Mouse (Mus musculus) gastrocnemius, postnatal 4 days (tissue): Measurements from ENCODE around the gene Scarf2. TPM values are rescaled to one million over a fixed set of nuclear protein-coding genes. Genes with fewer than 3 reads are reported as not detected.

Experiments used
- DNase-seq, 2 experiments: peaks; one replicate each; pipeline ENCODE4 v3.0.0; 2021 to 2022; ENCODE audit warnings: low spot score in 2 of 2, mixed read lengths in 2 of 2
- total RNA-seq, 2 experiments: library from RNA; stranded (reverse); gene quantifications; 2 replicates each; pipeline ENCODE4 v1.2.3; 2021

Gene Scarf2
- total RNA-seq, 2 experiments from 2014 or later: 33.7 to 37.3 TPM

- no peak for DNase-seq
These were observed 31.8 kb downstream of the Scarf2 start for GRCm38 (mm10) chr16:17828867-17829266.

GRCm38 (mm10) chr16:17830385-17831178 is 33.5 kb downstream of the Scarf2 start:
- no peak for DNase-seq

- no peak for DNase-seq
These were observed 34.7 kb downstream of the Scarf2 start for GRCm38 (mm10) chr16:17831781-17832180.

GRCm38 (mm10) chr16:17832821-17833220 is 35.7 kb downstream of the Scarf2 start, which contains the start of gene B830017H08Rik:
B830017H08Rik (plus strand) TSS chr16:17833121.
- no peak for DNase-seq

GRCm38 (mm10) chr16:17833321-17833680 is 36.2 kb downstream of the Scarf2 start:
- no peak for DNase-seq

GRCm38 (mm10) chr16:17833681-17834399 is 36.8 kb downstream of the Scarf2 start:
- DNase-seq: no peak

GRCm38 (mm10) chr16:17834543-17834942 is 37.5 kb downstream of the Scarf2 start:
- no peak for DNase-seq

GRCm38 (mm10) chr16:17835481-17835880 is 38.4 kb downstream of the Scarf2 start:
- DNase-seq: no peak

GRCm38 (mm10) chr16:17838051-17838450 is 41.0 kb downstream of the Scarf2 start, which contains the start of gene Car15:
Car15 (minus strand) TSS chr16:17838364.
- no peak for DNase-seq

GRCm38 (mm10) chr16:17839976-17840375 is 42.9 kb downstream of the Scarf2 start:
- DNase-seq: no peak

- DNase-seq: no peak
These were observed 45.4 kb downstream of the Scarf2 start for GRCm38 (mm10) chr16:17842437-17842836.

GRCm38 (mm10) chr16:17843701-17844365 is 46.8 kb downstream of the Scarf2 start:
- DNase-seq: no peak

- no peak for DNase-seq
These were observed 51.3 kb downstream of the Scarf2 start for GRCm38 (mm10) chr16:17848431-17848830.

GRCm38 (mm10) chr16:17848928-17849327 is 51.8 kb downstream of the Scarf2 start:
- no peak for DNase-seq

GRCm38 (mm10) chr16:17849486-17849885 is 52.4 kb downstream of the Scarf2 start:
- no peak for DNase-seq

- DNase-seq: no peak
These were observed 54.2 kb downstream of the Scarf2 start for GRCm38 (mm10) chr16:17851331-17851730.

GRCm38 (mm10) chr16:17851860-17852259 is 54.8 kb downstream of the Scarf2 start:
- no peak for DNase-seq

GRCm38 (mm10) chr16:17853263-17853662 is 56.2 kb downstream of the Scarf2 start:
- no peak for DNase-seq

- no peak for DNase-seq
These were observed 60.1 kb downstream of the Scarf2 start for GRCm38 (mm10) chr16:17857157-17857556.
